Mouse (Mus musculus): Measurements from ENCODE around the gene Odf3. TPM values are rescaled to one million over a fixed set of nuclear protein-coding genes. Genes with fewer than 3 reads are reported as not detected.
A peak's percentile ranks its signal among the peaks of the same experiment; 100 is the strongest.

Odf3 gene
- polyA plus RNA-seq (2015; fragmentation: Nextera tagmentation; extraction: Ambion mirVana) = not detected in 2 replicates

DNA sequence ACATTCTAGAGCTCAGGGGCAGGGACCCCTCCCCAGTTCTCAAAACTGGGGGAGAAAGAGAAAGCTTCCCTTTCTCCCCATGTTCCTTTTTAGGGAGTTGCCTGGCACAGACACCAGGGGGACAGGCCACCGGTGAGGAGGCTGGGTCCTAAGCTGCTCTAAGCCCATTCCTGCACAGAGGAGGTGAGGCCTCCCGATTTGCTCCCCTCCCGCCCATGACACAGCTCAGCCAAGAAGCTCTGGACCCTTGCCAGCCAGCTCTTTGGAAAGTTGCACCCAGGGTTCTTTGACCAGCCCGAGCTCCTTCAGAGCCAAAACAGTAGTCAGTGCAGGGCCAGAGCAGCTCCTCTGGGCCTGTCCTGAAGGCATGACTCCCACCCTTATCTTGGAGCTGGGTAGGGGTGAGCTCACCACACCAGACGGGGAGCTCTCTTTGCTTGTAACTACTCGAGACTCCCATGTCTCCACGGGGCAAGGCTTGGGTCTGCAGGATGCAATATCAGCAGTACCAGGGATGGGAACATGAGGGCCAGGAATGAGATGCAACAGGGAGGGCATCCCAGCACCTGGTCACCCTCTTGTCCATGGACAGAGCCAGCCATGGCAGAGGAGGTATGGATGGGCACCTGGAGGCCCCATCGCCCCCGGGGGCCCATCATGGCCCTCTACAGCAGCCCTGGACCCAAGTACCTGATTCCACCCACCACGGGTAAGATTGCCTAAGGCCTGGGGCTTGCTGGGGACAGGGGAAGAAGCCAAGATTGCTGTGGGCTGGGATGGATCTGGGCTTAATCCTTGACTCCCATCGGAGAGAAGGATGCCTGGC, at the start of gene Odf3:
Gene Odf3 (plus strand): TSS at position 51 of the 826 bp plus-strand sequence.
- Histone ChIP-seq H3K27ac (ENCODE audit: low read length) (no peak within 1 kb of the TSS), H3K9me3 (replicated peaks; ENCODE audit: control insufficient read depth, low read length) (no peaks in the 10 kb centered on the region), H3K27me3 (ENCODE audit: control insufficient read depth, insufficient read depth, low read length) (peaks cover 10% of the 10 kb centered on the region; the same call in 1 of the 2 replicates), H3K36me3 (ENCODE audit: control insufficient read depth, insufficient read depth) (peaks cover 15% of the 10 kb centered on the region), H3K9ac (ENCODE audit: low read length) (peak within 1 kb of the TSS; percentile 30; the same call in 1 of the 2 replicates), H3K4me1 (ENCODE audit: control insufficient read depth, insufficient read depth, low read length) (peaks cover 9% of the 10 kb centered on the region; the same call in 1 of the 2 replicates), H3K4me2 (ENCODE audit: low read depth, low read length) (no peak within 1 kb of the TSS), H3K4me3 (ENCODE audit: low read length) (no peak within 1 kb of the TSS)
- ATAC-seq (replicated peaks; ENCODE audit: extremely low read depth, insufficient read depth, low FRiP score) = peak; percentile 28; the same call in 1 of the 2 replicates
- 49% methylated on average over 11 of the region's 11 CpGs for WGBS

DNA sequence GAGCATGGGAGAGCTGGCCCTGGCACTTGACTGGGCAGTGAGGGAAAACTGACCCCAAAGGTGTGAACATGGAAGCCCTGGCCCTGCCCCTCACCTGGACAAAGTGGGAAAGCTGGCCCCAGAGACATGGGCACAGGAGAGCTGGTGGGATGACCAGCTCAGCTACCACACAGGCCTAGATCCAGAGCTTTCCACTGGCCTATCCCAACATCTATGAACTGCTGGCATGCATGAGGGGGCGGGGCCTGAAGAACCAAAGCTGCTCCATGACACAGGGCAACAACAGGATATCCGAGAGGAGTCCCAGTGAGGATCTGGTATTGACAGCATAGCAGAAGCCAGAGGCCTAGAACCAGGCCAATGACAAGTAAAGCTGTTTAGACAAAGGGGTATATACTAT, 49.4 kb upstream of the Odf3 start:
- WGBS = 52% methylated on average over 2 of the region's 2 CpGs

DNA sequence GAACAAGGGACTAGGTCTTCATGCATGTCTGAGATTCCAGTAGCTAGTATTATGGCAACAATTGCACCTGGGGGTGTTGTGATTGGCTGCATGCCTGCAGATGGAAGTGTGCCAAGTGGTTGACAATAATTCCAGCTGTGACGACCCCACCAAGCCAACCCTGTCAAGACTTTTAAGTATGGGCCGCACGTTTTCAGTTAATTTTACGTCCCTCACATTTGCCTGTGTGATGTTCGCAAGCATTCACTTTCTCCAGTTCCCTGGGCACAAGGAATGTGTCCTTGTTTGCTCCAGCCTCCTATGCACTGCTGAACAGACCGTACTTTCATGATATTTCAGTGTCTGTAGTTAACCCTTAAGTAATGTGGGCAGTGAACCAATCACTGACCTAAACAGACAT, 45.0 kb upstream of the Odf3 start:
- H3K36me3 ChIP-seq (ENCODE audit: control insufficient read depth, insufficient read depth) = no peaks in the 10 kb centered on the region
- no peaks in the 10 kb centered on the region for H3K27me3 ChIP-seq (ENCODE audit: control insufficient read depth, insufficient read depth, low read length)
- no peak overlapping the region for H3K4me3 ChIP-seq (ENCODE audit: low read length)
- no peaks in the 10 kb centered on the region for H3K4me1 ChIP-seq (ENCODE audit: control insufficient read depth, insufficient read depth, low read length)
- no peak overlapping the region for H3K27ac ChIP-seq (ENCODE audit: low read length)
- WGBS = 71% methylated on average over 6 of the region's 6 CpGs
- no peak overlapping the region for H3K4me2 ChIP-seq (ENCODE audit: low read depth, low read length)
- no peak for ATAC-seq (replicated peaks; ENCODE audit: extremely low read depth, insufficient read depth, low FRiP score)
- H3K9me3 ChIP-seq (replicated peaks; ENCODE audit: control insufficient read depth, low read length) = no peaks in the 10 kb centered on the region
- H3K9ac ChIP-seq (ENCODE audit: low read length) = no peak overlapping the region

More for the DNA sequence above, 49.4 kb upstream of the Odf3 start:
- H3K27me3 ChIP-seq (ENCODE audit: control insufficient read depth, insufficient read depth, low read length) = no peaks in the 10 kb centered on the region
- H3K27ac ChIP-seq (ENCODE audit: low read length) = no peak overlapping the region
- no peaks in the 10 kb centered on the region for H3K36me3 ChIP-seq (ENCODE audit: control insufficient read depth, insufficient read depth)
- H3K4me3 ChIP-seq (ENCODE audit: low read length) = no peak overlapping the region
- H3K9me3 ChIP-seq (replicated peaks; ENCODE audit: control insufficient read depth, low read length) = no peaks in the 10 kb centered on the region
- no peak overlapping the region for H3K9ac ChIP-seq (ENCODE audit: low read length)
- no peaks in the 10 kb centered on the region for H3K4me1 ChIP-seq (ENCODE audit: control insufficient read depth, insufficient read depth, low read length)
- no peak overlapping the region for H3K4me2 ChIP-seq (ENCODE audit: low read depth, low read length)
- no peak for ATAC-seq (replicated peaks; ENCODE audit: extremely low read depth, insufficient read depth, low FRiP score)

DNA sequence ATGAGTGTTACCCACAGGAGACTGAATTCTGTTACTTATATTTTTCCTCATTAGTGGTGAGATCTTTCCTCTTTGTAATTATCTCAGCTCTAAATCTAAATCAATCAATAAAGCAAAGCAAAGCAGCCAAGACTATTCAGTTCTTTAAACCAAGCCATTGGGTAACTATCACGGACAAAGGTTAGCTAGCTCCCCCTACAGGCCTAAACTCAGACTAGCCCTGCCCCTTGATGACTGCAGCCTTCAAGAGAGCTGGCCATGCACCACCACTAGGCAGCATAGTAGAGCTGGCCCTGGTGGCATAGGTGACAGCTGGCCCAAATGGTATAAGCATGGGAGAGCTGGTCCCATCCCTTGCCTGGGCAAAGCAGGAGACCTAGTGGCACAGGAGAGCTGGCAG, 41.9 kb upstream of the Odf3 start:
- Histone ChIP-seq H3K9me3 (replicated peaks; ENCODE audit: control insufficient read depth, low read length) (no peaks in the 10 kb centered on the region), H3K36me3 (ENCODE audit: control insufficient read depth, insufficient read depth) (0 out of 2 replicates have a peak, but pooled peaks cover 3% of the 10 kb centered on the region), H3K4me3 (ENCODE audit: low read length) (no peak overlapping the region), H3K27ac (ENCODE audit: low read length) (no peak overlapping the region), H3K9ac (ENCODE audit: low read length) (no peak overlapping the region), H3K4me2 (ENCODE audit: low read depth, low read length) (no peak overlapping the region), H3K27me3 (ENCODE audit: control insufficient read depth, insufficient read depth, low read length) (no peaks in the 10 kb centered on the region), H3K4me1 (ENCODE audit: control insufficient read depth, insufficient read depth, low read length) (no peaks in the 10 kb centered on the region)
- ATAC-seq (replicated peaks; ENCODE audit: extremely low read depth, insufficient read depth, low FRiP score) = no peak
- 20% methylated on average over 1 of the region's 1 CpGs for WGBS

DNA sequence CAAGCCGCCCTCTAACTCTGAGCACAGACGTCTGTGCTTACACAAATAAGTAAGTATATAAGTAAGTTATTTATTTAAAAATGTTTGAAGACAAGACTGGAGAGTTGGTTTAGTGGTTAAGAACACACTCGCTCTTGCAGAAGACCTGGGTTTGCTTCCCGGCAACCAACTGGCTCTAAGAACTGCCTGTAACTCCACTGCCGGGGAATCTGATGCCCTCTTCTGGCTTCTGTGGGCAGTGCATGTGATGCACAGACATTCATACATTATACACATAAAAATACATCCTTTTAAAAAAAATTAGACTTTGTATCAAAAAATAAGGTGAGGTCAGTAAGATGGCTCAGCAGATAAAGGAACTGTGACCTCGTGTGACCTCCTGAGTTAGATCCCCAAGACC, 37.1 kb upstream of the Odf3 start:
- WGBS = 88% methylated on average over 6 of the region's 6 CpGs
- H3K9ac ChIP-seq (ENCODE audit: low read length) = no peak overlapping the region
- H3K9me3 ChIP-seq (replicated peaks; ENCODE audit: control insufficient read depth, low read length) = no peaks in the 10 kb centered on the region
- H3K4me3 ChIP-seq (ENCODE audit: low read length) = no peak overlapping the region
- peaks cover 7% of the 10 kb centered on the region; the same call in 1 of the 2 replicates for H3K36me3 ChIP-seq (ENCODE audit: control insufficient read depth, insufficient read depth)
- no peak overlapping the region for H3K27ac ChIP-seq (ENCODE audit: low read length)
- no peaks in the 10 kb centered on the region for H3K27me3 ChIP-seq (ENCODE audit: control insufficient read depth, insufficient read depth, low read length)
- no peak for ATAC-seq (replicated peaks; ENCODE audit: extremely low read depth, insufficient read depth, low FRiP score)
- no peak overlapping the region for H3K4me2 ChIP-seq (ENCODE audit: low read depth, low read length)
- H3K4me1 ChIP-seq (ENCODE audit: control insufficient read depth, insufficient read depth, low read length) = no peaks in the 10 kb centered on the region

DNA sequence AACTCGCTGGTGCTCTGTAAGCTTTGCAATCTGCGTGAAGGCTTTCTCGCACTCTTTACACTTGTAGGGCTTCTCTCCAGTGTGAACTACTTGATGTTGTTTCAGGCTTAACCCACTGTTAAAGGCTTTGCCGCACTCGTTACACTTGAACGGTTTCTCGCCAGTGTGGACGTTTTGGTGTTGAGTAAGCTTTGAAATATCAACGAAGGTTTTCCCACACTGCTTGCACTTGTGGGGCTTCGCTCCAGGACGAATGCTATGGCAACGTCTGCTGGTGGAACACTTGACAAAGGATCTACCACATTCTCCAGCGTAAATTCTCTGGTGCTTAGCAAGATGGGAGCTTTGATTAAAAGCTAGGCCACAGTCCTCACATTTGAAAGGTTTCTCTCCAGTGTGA, 35.9 kb upstream of the Odf3 start:
- no peak overlapping the region for H3K4me2 ChIP-seq (ENCODE audit: low read depth, low read length)
- ATAC-seq (replicated peaks; ENCODE audit: extremely low read depth, insufficient read depth, low FRiP score) = no peak
- 84% methylated on average over 13 of the region's 13 CpGs for WGBS

DNA sequence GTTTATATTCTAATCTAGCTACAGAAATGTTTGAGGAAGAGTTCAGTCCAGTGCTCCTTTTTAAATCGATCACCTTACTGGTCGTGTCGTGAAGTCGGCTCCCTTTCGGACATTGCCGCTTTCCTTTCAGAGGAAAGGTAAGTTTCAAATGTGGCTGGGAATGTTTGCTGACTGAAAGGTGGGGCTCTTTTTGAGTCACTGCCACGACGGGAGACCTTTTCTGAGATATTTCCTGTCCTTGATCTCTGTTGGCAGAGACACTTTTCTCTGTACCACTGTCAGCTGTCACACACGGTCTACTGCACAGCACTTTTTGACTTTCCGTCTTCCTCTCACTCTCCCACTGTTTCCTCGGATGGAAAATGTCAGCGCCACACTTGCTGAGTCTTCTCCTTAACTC, 34.8 kb upstream of the Odf3 start:
- Histone ChIP-seq H3K4me1 (ENCODE audit: control insufficient read depth, insufficient read depth, low read length) (no peaks in the 10 kb centered on the region), H3K27me3 (ENCODE audit: control insufficient read depth, insufficient read depth, low read length) (no peaks in the 10 kb centered on the region), H3K4me2 (ENCODE audit: low read depth, low read length) (no peak overlapping the region), H3K4me3 (ENCODE audit: low read length) (no peak overlapping the region), H3K9me3 (replicated peaks; ENCODE audit: control insufficient read depth, low read length) (no peaks in the 10 kb centered on the region), H3K9ac (ENCODE audit: low read length) (no peak overlapping the region), H3K36me3 (ENCODE audit: control insufficient read depth, insufficient read depth) (peaks cover 7% of the 10 kb centered on the region; the same call in 1 of the 2 replicates), H3K27ac (ENCODE audit: low read length) (no peak overlapping the region)
- 83% methylated on average over 12 of the region's 12 CpGs for WGBS
- ATAC-seq (replicated peaks; ENCODE audit: extremely low read depth, insufficient read depth, low FRiP score) = no peak

More for the DNA sequence above, 35.9 kb upstream of the Odf3 start:
- Histone ChIP-seq H3K9me3 (replicated peaks; ENCODE audit: control insufficient read depth, low read length) (no peaks in the 10 kb centered on the region), H3K9ac (ENCODE audit: low read length) (no peak overlapping the region), H3K27ac (ENCODE audit: low read length) (no peak overlapping the region), H3K27me3 (ENCODE audit: control insufficient read depth, insufficient read depth, low read length) (no peaks in the 10 kb centered on the region), H3K36me3 (ENCODE audit: control insufficient read depth, insufficient read depth) (peaks cover 7% of the 10 kb centered on the region; the same call in 1 of the 2 replicates), H3K4me3 (ENCODE audit: low read length) (no peak overlapping the region), H3K4me1 (ENCODE audit: control insufficient read depth, insufficient read depth, low read length) (no peaks in the 10 kb centered on the region)

DNA sequence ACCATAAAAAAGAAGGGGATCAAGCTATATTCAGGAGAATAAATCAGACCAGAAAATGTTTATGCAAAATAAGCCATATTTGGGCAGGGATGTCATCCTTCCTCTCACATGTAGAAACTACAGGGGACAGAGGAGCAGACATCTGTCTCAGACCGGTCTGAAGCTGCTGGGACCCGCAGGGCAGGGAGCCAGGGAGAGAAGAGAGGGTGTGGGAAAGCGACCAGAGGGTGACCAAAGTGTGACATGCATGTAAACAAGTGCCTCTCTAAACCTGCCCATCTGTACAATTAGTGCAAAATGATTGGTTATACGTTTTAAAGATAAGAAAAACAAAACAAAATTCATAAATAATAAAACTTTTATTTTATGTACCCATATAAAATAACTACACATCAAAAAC, 27.4 kb upstream of the Odf3 start:
- H3K4me1 ChIP-seq (ENCODE audit: control insufficient read depth, insufficient read depth, low read length) = no peaks in the 10 kb centered on the region
- H3K4me2 ChIP-seq (ENCODE audit: low read depth, low read length) = no peak overlapping the region
- H3K4me3 ChIP-seq (ENCODE audit: low read length) = no peak overlapping the region
- no peaks in the 10 kb centered on the region for H3K27me3 ChIP-seq (ENCODE audit: control insufficient read depth, insufficient read depth, low read length)
- H3K9me3 ChIP-seq (replicated peaks; ENCODE audit: control insufficient read depth, low read length) = no peaks in the 10 kb centered on the region; the same call in 1 of the 2 replicates
- no peaks in the 10 kb centered on the region for H3K36me3 ChIP-seq (ENCODE audit: control insufficient read depth, insufficient read depth)
- H3K27ac ChIP-seq (ENCODE audit: low read length) = no peak overlapping the region
- ATAC-seq (replicated peaks; ENCODE audit: extremely low read depth, insufficient read depth, low FRiP score) = no peak
- WGBS = 50% methylated on average over 4 of the region's 4 CpGs
- H3K9ac ChIP-seq (ENCODE audit: low read length) = no peak overlapping the region

DNA sequence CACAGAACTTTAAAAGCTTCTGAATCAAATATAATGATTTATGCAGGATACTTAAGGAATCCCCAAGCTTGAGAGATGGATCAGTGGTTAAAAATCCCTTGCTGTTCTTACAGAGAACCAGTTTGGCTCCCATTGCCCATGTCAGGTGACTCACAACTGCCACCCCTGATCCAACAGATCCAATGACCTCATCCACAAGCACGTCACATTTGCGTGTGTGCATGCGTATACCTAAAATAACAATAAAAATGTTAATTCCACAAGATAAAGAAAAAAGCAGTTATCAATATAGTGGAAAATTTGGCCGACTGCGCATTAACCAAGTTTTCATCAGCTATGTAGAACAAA, 26.3 kb upstream of the Odf3 start:
- H3K36me3 ChIP-seq (ENCODE audit: control insufficient read depth, insufficient read depth) = no peaks in the 10 kb centered on the region
- no peak for ATAC-seq (replicated peaks; ENCODE audit: extremely low read depth, insufficient read depth, low FRiP score)
- peak overlapping the region; percentile 82 for H3K4me2 ChIP-seq (ENCODE audit: low read depth, low read length)
- peak overlapping the region; percentile 50 for H3K4me3 ChIP-seq (ENCODE audit: low read length)
- no peaks in the 10 kb centered on the region; the same call in 1 of the 2 replicates for H3K9me3 ChIP-seq (replicated peaks; ENCODE audit: control insufficient read depth, low read length)
- no peak overlapping the region for H3K9ac ChIP-seq (ENCODE audit: low read length)
- no peak overlapping the region for H3K27ac ChIP-seq (ENCODE audit: low read length)
- H3K4me1 ChIP-seq (ENCODE audit: control insufficient read depth, insufficient read depth, low read length) = no peaks in the 10 kb centered on the region
- 49% methylated on average over 5 of the region's 5 CpGs for WGBS
- no peaks in the 10 kb centered on the region for H3K27me3 ChIP-seq (ENCODE audit: control insufficient read depth, insufficient read depth, low read length)

All from heart, embryonic 16.5 days (tissue).